Mouse (Mus musculus) embryonic facial prominence, embryonic 12.5 days (tissue): ENCODE results near the gene Tmcc2. TPM values are rescaled to one million over a fixed set of nuclear protein-coding genes. Genes with fewer than 3 reads are reported as not detected.

Source experiments
- ATAC-seq: fragments of 200-750 bp; cut with Nextera tagmentation; 2 replicates; pipeline ENCODE4 v1.8.0; 2017; ENCODE audit not compliant: insufficient number of reproducible peaks, insufficient read depth, low FRiP score, low TSS enrichment
- H3K27ac ChIP-seq: fragments of 300-500 bp; sonication (generic); 2 replicates; pipeline ENCODE4 v1.5.1; 2016; ENCODE audit warnings: mild to moderate bottlenecking
- H3K27me3 ChIP-seq: fragments of 300-500 bp; sonication (generic); 2 replicates; pipeline ENCODE4 v1.6.1; 2016; ENCODE audit warnings: mild to moderate bottlenecking, moderate library complexity
- H3K36me3 ChIP-seq: fragments of 300-500 bp; sonication (generic); 2 replicates; pipeline ENCODE4 v1.6.1; 2016; ENCODE audit warnings: mild to moderate bottlenecking
- H3K4me1 ChIP-seq: fragments of 300-500 bp; sonication (generic); 2 replicates; pipeline ENCODE4 v1.6.1; 2016
- H3K4me2 ChIP-seq: fragments of 300-500 bp; sonication (generic); replicated peaks from 2 replicates; pipeline ENCODE4 v1.6.1; 2016; ENCODE audit warnings: mild to moderate bottlenecking, moderate library complexity
- H3K4me3 ChIP-seq: fragments of 300-500 bp; sonication (generic); 2 replicates; pipeline ENCODE4 v1.5.1; 2016; ENCODE audit warnings: mild to moderate bottlenecking
- H3K9ac ChIP-seq: fragments of 300-500 bp; sonication (generic); 2 replicates; pipeline ENCODE4 v1.6.1; 2016; ENCODE audit warnings: mild to moderate bottlenecking, moderate library complexity
- H3K9me3 ChIP-seq: fragments of 300-500 bp; sonication (generic); 2 replicates; pipeline ENCODE4 v1.6.1; 2016; ENCODE audit warnings: mild to moderate bottlenecking, moderate library complexity
- WGBS: fragments of 180-500 bp; shearing (Covaris S2); methylation state at CpG from one replicate; pipeline ENCODE4 v1.1.7; 2016; 5-methylcytosine and 5-hydroxymethylcytosine counted together
- polyA plus RNA-seq: library from polyadenylated mRNA; unstranded; fragments of >200 nt; fragmentation: Nextera tagmentation; extraction: Ambion mirVana; gene quantifications from 2 replicates; pipeline ENCODE4 v1.2.1, GENCODE M21; 2016

Gene Tmcc2
- polyA plus RNA-seq, 1 experiment from 2014 or later: 22.1 TPM

DNA sequence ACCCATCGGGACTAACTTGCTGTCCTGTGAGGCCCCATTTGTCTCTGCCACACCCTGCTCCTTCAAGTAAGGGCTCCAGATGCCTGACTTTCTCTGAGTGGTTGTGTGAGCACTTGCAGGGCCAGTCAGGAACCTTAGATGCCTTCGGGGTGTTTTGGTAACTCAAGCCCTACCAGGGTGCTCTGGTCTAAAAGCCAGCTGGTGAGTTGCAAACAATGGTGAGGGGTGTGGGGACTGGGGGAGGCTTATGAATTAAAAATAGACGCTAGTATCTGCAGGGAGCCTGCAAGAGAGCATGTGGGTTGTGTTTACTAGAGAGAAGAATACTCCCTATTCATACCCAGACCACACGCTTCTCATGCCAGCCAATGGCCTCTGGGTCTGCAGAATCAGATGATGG lies 15.8 kb downstream of the Tmcc2 start:
- H3K9ac ChIP-seq: no peak overlapping the region
- no peak overlapping the region for H3K4me3 ChIP-seq
- H3K4me1 ChIP-seq: peaks cover 52% of the 10 kb centered on the region
- peaks cover 24% of the 10 kb centered on the region for H3K36me3 ChIP-seq
- H3K27ac ChIP-seq: peak overlapping the region; percentile 66
- WGBS: 21% methylated on average over 4 of the region's 4 CpGs
- H3K27me3 ChIP-seq: no peaks in the 10 kb centered on the region
- ATAC-seq: peak; percentile 50
- no peaks in the 10 kb centered on the region for H3K9me3 ChIP-seq
- no peak overlapping the region for H3K4me2 ChIP-seq

DNA sequence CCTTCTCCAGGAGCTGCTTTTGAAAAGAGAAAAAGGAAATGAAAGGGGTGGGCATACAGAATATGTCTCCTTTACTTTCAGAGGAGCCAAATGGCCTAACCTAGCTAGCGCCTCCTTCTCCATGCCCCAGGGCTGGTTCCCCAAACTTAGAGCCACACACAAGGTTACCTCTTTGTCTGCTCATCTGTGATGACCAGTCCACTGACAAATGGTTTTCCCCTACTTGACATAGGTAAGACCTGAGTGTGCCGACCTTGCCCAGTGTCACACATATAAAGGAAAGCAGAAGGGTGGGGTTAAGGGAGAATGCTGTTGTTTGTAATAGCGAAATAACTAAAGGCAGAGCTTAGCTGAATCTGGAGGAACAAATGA lies 16.2 kb downstream of the Tmcc2 start:
- peaks cover 52% of the 10 kb centered on the region for H3K4me1 ChIP-seq
- no peak overlapping the region for H3K4me2 ChIP-seq
- no peak for ATAC-seq
- no peak overlapping the region for H3K9ac ChIP-seq
- peak overlapping the region; percentile 66 for H3K27ac ChIP-seq
- H3K9me3 ChIP-seq: no peaks in the 10 kb centered on the region
- WGBS: 57% methylated on average over 3 of the region's 3 CpGs
- H3K36me3 ChIP-seq: peaks cover 20% of the 10 kb centered on the region
- no peaks in the 10 kb centered on the region for H3K27me3 ChIP-seq
- H3K4me3 ChIP-seq: no peak overlapping the region

DNA sequence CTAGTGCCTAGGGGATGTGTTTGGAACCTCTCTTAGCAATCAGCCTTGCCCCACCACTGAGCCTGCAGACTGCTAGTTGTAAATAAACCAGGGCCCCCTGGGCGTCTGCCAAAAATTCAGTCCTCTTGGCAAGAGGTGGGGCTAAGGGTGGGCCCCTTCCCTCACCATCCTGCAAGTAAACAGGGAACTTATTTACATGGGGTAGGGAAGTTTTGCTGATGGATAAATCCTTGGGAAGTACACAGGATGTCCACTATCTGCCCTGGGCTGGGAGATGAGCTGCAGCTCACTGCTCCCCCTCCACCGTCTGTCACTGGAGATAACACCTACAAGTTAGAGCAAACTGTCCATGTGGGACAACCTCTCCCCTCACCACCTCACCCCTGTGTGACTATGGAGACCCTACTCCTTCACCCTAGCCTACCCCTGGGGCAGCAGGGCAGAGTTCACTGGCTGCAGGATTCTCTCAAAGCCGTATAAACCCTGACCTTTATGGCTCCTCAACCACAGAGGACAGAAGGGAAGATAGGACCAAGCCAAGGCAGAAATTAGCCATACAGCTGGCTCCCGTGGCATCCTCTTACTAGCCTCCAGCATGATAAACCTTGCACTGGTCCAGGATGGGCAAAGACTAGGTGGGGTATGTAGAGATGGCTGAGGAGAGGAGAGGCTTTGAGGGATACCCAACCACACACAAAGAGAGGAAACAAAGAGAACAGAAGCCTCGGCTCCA lies 16.8 kb downstream of the Tmcc2 start:
- peaks cover 52% of the 10 kb centered on the region for H3K4me1 ChIP-seq
- H3K36me3 ChIP-seq: peaks cover 15% of the 10 kb centered on the region
- H3K4me2 ChIP-seq: no peak overlapping the region
- no peak overlapping the region for H3K9ac ChIP-seq
- H3K27me3 ChIP-seq: no peaks in the 10 kb centered on the region
- H3K9me3 ChIP-seq: no peaks in the 10 kb centered on the region
- 33% methylated on average over 5 of the region's 5 CpGs for WGBS
- ATAC-seq: peak; percentile 41; the same call in 1 of the 2 replicates
- no peak overlapping the region for H3K4me3 ChIP-seq
- H3K27ac ChIP-seq: peak overlapping the region; percentile 66

DNA sequence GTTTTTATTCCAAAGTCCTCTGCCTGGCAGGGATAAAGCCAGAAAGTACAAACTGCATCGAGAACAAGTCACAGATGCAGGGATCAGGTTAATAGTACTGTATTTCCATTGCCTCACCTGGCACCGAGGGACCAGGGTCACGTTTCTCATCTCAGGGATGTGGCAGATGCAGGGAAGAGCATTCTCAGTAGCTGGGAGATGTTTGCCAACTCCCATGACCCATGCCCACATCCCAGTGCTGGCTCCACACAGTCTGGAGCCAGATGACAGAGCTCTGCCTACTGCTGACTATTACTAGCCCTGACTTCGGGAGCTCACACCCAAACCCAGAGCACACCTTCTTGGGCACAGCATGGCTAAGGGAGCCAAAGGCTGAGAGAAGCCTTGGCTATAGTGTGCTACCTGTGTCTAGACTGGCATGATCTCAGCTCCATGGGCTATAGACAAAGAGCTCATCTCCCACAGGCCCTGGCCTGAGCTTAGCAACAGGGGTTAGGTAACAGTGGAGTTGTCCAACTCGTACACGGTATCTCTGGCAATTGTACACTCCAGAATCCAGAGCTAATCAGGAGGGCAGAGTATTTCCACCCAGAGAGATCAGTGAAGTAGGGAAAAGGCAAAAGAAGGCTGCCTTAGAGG lies 18.1 kb downstream of the Tmcc2 start:
- H3K9ac ChIP-seq: no peak overlapping the region
- WGBS: 83% methylated on average over 6 of the region's 6 CpGs
- peaks cover 52% of the 10 kb centered on the region for H3K4me1 ChIP-seq
- H3K27ac ChIP-seq: 0 out of 2 replicates have a peak overlapping the region, but pooled peaks have one; percentile 23
- ATAC-seq: no peak
- H3K27me3 ChIP-seq: no peaks in the 10 kb centered on the region
- peaks cover 9% of the 10 kb centered on the region for H3K36me3 ChIP-seq
- no peak overlapping the region for H3K4me3 ChIP-seq
- no peak overlapping the region for H3K4me2 ChIP-seq
- H3K9me3 ChIP-seq: no peaks in the 10 kb centered on the region

DNA sequence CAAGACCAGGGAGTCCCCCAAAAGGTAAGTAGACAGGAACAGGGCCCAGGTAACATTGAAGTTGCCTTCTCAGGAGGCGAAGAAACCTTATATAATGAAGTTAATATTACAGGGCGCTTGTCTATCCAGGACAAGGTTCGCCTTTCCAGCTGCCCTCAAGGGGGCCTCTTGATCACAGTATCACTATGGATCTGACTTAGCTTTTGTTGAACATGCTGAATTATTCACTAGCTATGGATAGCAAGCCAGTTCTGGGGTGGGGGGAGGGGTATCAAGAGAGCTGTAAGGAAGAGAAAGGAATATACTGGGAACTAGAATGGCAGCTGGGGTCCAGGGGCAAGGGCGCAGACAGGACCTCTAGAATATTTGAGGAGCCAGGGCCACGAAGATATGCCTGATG lies 18.7 kb downstream of the Tmcc2 start:
- H3K27ac ChIP-seq: no peak overlapping the region; the same call in 1 of the 2 replicates
- H3K4me2 ChIP-seq: no peak overlapping the region
- H3K4me1 ChIP-seq: peaks cover 52% of the 10 kb centered on the region
- no peak for ATAC-seq
- no peaks in the 10 kb centered on the region for H3K27me3 ChIP-seq
- no peaks in the 10 kb centered on the region for H3K9me3 ChIP-seq
- peaks cover 7% of the 10 kb centered on the region for H3K36me3 ChIP-seq
- H3K4me3 ChIP-seq: no peak overlapping the region
- no peak overlapping the region for H3K9ac ChIP-seq
- WGBS: 70% methylated on average over 5 of the region's 5 CpGs

DNA sequence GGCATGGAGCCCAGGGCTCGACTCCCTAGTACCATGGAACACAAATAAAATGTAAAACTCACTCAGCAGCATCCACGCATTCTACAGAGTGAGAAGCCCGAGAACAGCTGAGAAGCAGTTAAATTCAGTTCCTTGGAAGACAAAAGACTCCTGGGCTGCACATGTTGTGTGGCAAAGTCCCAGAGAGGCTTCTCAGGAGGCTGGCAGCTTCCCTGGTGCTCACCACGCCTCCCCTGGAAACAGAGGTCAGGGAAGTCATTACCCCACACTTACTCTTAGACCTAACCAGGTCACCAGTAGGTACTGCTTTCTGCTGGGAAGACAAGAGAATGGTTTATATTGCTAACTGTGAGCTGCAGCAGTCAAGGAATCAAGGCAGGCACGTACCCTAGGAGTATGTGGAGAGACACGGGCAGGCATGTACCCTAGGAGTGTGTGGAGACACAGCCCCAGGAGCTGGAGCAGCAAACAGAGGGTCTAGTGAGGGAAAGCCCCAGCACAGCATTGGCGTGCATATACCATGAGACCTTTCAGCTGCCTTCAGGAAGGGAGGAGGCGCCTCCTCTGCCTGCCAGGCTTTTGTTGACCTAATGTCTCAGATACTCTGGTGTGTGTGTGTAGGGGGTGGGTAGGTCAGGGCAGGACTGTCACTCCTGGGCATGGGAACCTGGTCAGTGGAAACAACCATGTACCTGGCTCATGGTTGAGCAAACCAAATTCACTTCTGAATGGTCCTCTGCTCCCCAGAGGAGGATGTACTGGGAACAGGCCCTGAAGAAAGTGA lies 19.6 kb downstream of the Tmcc2 start:
- no peak for ATAC-seq
- H3K9me3 ChIP-seq: no peaks in the 10 kb centered on the region
- WGBS: 43% methylated on average over 8 of the region's 8 CpGs
- H3K9ac ChIP-seq: no peak overlapping the region
- peaks cover 49% of the 10 kb centered on the region for H3K4me1 ChIP-seq
- H3K27me3 ChIP-seq: no peaks in the 10 kb centered on the region
- H3K36me3 ChIP-seq: peaks cover 6% of the 10 kb centered on the region
- no peak overlapping the region for H3K4me3 ChIP-seq
- no peak overlapping the region for H3K4me2 ChIP-seq
- H3K27ac ChIP-seq: peak overlapping the region; percentile 42; the same call in 1 of the 2 replicates

DNA sequence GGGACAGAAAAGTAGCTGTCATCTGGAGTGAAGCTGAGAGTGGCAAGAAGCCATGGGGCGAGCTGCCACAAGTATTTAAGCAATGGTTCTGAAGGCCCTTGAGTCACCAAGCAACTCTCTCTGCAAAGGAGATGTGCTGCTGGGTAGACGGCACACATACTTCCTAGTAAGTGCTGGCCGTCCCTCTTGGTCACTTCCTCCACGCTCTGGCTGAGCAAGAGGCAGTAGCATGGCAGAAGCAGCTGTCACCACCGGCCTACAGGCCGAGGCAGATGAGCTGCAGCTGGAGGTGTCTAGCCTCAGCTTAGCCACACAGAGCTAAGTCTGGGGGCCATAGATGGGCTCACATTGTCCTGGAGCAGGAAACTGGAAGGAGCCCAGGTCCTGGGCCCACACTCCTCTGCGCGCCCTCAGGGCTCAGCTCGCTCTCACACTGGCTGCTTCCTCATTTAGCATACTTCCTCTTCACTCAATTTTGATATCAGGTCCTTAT lies 20.4 kb downstream of the Tmcc2 start:
- 51% methylated on average over 9 of the region's 9 CpGs for WGBS
- peaks cover 44% of the 10 kb centered on the region for H3K4me1 ChIP-seq
- H3K4me3 ChIP-seq: no peak overlapping the region
- no peak for ATAC-seq
- H3K9me3 ChIP-seq: no peaks in the 10 kb centered on the region
- peaks cover 6% of the 10 kb centered on the region for H3K36me3 ChIP-seq
- no peaks in the 10 kb centered on the region for H3K27me3 ChIP-seq
- no peak overlapping the region for H3K4me2 ChIP-seq
- no peak overlapping the region for H3K27ac ChIP-seq
- 0 out of 2 replicates have a peak overlapping the region, but pooled peaks have one; percentile 11 for H3K9ac ChIP-seq

DNA sequence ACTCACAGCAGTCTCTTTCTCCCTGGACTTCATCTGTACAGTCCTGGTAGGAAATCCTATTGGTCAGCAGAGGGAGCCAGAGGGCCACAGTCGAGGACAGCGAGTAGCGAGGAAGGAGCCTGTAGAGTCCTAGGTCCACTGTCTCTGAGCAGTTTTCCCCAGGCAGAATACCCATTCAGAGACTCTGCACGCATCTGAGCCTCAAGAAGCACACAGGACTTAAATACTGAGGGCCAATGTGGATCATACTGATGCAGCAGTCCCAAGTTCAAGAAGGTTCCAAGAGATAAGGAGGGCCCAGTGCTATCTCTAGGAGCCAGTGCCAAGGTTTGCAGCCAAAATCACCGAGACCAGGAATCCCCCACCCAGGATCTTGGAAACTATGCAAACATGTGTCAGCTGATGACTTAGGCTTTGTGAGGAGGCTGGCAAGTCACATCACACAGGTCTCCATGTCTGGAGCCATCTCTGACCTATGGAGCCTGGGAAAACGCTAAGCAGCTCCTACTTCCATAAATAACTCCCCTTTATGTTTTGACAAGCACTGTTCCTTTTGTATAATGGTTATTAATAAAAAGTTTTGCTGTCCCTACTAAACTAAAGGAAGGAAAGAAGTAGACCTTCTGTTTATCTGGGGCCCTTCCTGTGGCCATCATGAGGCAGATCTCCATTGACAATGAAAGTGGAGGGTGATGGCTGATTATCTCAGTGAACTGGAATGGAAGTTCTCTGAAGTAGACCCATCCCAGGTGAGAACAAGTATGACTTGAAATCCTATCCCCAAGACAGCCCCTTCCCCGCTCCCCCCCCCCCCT lies 23.2 kb downstream of the Tmcc2 start:
- Histone ChIP-seq H3K27me3 (no peaks in the 10 kb centered on the region), H3K4me1 (peaks cover 17% of the 10 kb centered on the region), H3K4me3 (no peak overlapping the region), H3K9me3 (no peaks in the 10 kb centered on the region), H3K36me3 (peaks cover 16% of the 10 kb centered on the region), H3K4me2 (no peak overlapping the region), H3K9ac (no peak overlapping the region), H3K27ac (no peak overlapping the region)
- ATAC-seq: peak; percentile 71; the same call in 1 of the 2 replicates
- 33% methylated on average over 7 of the region's 7 CpGs for WGBS

DNA sequence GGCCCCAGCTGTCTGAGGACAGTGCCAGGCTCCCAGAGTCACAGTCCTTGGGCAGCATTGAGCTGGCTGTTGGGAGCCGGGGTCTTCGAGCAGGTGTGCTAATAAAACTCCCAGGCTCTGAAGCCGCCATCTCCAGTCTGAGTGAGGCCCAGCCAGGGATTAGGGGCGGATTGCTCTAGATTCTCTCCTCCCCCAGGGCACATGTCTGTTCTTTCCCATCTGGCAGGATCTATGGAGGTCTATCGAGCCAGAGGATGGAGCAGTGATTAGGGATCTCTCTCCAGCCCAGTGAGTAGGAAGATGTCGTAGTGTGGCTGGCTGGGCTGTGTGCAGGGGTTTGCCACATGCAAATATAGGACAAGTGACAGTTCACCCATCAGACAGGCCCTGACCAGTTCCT lies 24.1 kb downstream of the Tmcc2 start:
- Histone ChIP-seq H3K4me1 (peaks cover 10% of the 10 kb centered on the region), H3K36me3 (peaks cover 19% of the 10 kb centered on the region)
- ATAC-seq: no peak

DNA sequence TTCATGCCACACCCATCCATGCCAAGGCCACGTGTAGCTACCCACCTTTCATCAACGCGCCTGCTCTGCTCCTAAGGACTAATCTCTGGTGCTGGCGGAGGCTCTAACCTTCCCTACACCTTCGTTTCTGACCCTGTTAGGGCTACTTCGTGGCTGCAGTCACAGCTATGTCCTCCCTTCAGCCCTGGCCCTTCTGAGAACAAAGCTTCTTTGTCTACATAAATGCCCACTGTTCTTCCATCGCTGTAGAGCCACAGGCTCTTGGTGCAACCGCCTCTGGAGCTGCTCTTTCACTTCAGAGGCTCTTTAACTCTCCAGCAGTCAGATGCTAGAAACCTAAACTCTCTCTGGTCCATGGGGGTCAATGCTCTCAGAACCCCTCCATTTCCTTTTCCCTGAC lies 24.8 kb downstream of the Tmcc2 start:
- ATAC-seq: no peak
- Histone ChIP-seq H3K27ac (no peak overlapping the region), H3K9me3 (no peaks in the 10 kb centered on the region), H3K4me1 (peaks cover 4% of the 10 kb centered on the region), H3K27me3 (no peaks in the 10 kb centered on the region), H3K4me3 (no peak overlapping the region), H3K36me3 (peaks cover 26% of the 10 kb centered on the region), H3K4me2 (no peak overlapping the region), H3K9ac (no peak overlapping the region)
- 49% methylated on average over 8 of the region's 8 CpGs for WGBS

More for the DNA sequence above, 24.1 kb downstream of the Tmcc2 start:
- no peak overlapping the region for H3K27ac ChIP-seq
- no peak overlapping the region for H3K4me2 ChIP-seq
- H3K9me3 ChIP-seq: no peaks in the 10 kb centered on the region
- H3K27me3 ChIP-seq: no peaks in the 10 kb centered on the region
- no peak overlapping the region for H3K9ac ChIP-seq
- H3K4me3 ChIP-seq: no peak overlapping the region
- 74% methylated on average over 6 of the region's 6 CpGs for WGBS

DNA sequence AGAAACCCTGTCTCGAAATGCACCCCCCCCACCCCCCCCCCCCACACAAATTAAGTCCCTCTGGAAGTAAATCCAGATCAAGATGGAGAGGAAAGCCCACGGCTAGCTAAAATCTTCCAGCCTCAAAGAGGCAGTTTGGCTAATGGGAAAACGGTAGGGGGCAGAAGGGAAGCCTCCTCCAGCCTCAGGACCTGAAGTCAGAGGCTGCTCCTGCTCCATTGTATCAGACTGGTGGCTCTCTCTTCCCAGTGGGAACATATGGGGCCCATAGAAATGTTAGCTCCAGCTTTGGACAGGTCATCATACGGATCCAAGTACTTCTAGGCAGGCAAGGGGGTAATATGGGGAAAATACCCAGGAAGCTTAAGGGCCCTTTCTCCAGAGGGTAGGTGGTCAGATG lies 25.4 kb downstream of the Tmcc2 start:
- H3K9ac ChIP-seq: no peak overlapping the region
- H3K9me3 ChIP-seq: no peaks in the 10 kb centered on the region
- no peak overlapping the region for H3K27ac ChIP-seq
- no peak overlapping the region for H3K4me2 ChIP-seq
- H3K27me3 ChIP-seq: no peaks in the 10 kb centered on the region
- peaks cover 30% of the 10 kb centered on the region for H3K36me3 ChIP-seq
- H3K4me1 ChIP-seq: 0 out of 2 replicates have a peak, but pooled peaks cover under 1% of the 10 kb centered on the region
- 57% methylated on average over 4 of the region's 4 CpGs for WGBS
- ATAC-seq: no peak
- H3K4me3 ChIP-seq: no peak overlapping the region
